Mouse (Mus musculus) CH12.LX (cell line): ENCODE results near the gene Cmc2. TPM values are rescaled to one million over a fixed set of nuclear protein-coding genes. Genes with fewer than 3 reads are reported as not detected.

Experiments used
- DNase-seq: peaks from one replicate; pipeline ENCODE4 v3.0.0-alpha.2; 2013; ENCODE audit errors: extremely low read depth
- H3K27ac ChIP-seq: 2 replicates; pipeline ENCODE4 v1.5.1; 2012; ENCODE audit warnings: low read depth, mild to moderate bottlenecking, control low read depth, moderate library complexity; ENCODE audit not compliant: insufficient read depth
- H3K27me3 ChIP-seq: replicated peaks from 2 replicates; pipeline ENCODE3; 2012; ENCODE audit warnings: inconsistent platforms
- H3K36me3 ChIP-seq, 2 experiments: replicated peaks in 1 of 2; 2 replicates each; pipeline versions ENCODE3 to v1.6.1; 2012; ENCODE audit warnings: inconsistent platforms in 1 of 2, low read length in 1 of 2, mild to moderate bottlenecking in 1 of 2, mixed read lengths in 1 of 2, moderate library complexity in 1 of 2; ENCODE audit not compliant: control insufficient read depth in 1 of 2, insufficient read depth in 1 of 2
- H3K4me1 ChIP-seq, 2 experiments: 2 replicates each; pipeline ENCODE4 v1.6.1; 2012; ENCODE audit warnings: inconsistent platforms in 1 of 2, moderate library complexity in 1 of 2; ENCODE audit not compliant: insufficient read depth in 2 of 2, control insufficient read depth in 1 of 2
- H3K4me2 ChIP-seq: 2 replicates; pipeline ENCODE4 v1.6.1; 2012; ENCODE audit warnings: low read depth, mild to moderate bottlenecking, control low read depth; ENCODE audit not compliant: poor library complexity, insufficient read depth, severe bottlenecking
- H3K4me3 ChIP-seq, 3 experiments: fragments of 150-350 bp in 1 of 3; sonication (generic) in 1 of 3; replicated peaks in 1 of 3; 2 replicates each; pipeline versions ENCODE3 to v1.5.1; 2011 to 2012; ENCODE audit warnings: low read depth in 2 of 3, low read length in 2 of 3, mild to moderate bottlenecking in 2 of 3, moderate library complexity in 2 of 3, control low read depth in 1 of 3, improper control_type of control experiment in 1 of 3, inconsistent platforms in 1 of 3, mixed read lengths in 1 of 3; ENCODE audit not compliant: poor library complexity in 1 of 3
- H3K79me2 ChIP-seq: replicated peaks from 2 replicates; pipeline ENCODE4 v1.6.1; 2012; ENCODE audit warnings: mild to moderate bottlenecking, moderate library complexity; ENCODE audit not compliant: control insufficient read depth, poor library complexity, insufficient read depth, severe bottlenecking; ENCODE audit errors: extremely low read depth
- H3K9ac ChIP-seq: 2 replicates; pipeline ENCODE4 v1.6.1; 2012; ENCODE audit warnings: low read depth, mild to moderate bottlenecking, control low read depth, moderate library complexity; ENCODE audit not compliant: insufficient read depth
- H3K9me3 ChIP-seq: replicated peaks from 2 replicates; pipeline ENCODE3; 2012; ENCODE audit warnings: low read length, inconsistent platforms, mixed read lengths
- BHLHE40 ChIP-seq: IDR thresholded peaks from 2 replicates; pipeline ENCODE4 v1.6.1; 2011; ENCODE audit warnings: mild to moderate bottlenecking, low read depth, low read length, improper control_type of control experiment
- CHD1 ChIP-seq: IDR thresholded peaks from 2 replicates; pipeline ENCODE4 v1.6.1; 2012; ENCODE audit warnings: low read depth, low read length, improper control_type of control experiment, inconsistent platforms
- CHD2 ChIP-seq: IDR thresholded peaks from 2 replicates; pipeline ENCODE4 v1.6.1; 2011; ENCODE audit warnings: low read length, improper control_type of control experiment
- CTCF ChIP-seq, 2 experiments: IDR thresholded peaks in 1 of 2; conservative IDR thresholded peaks in 1 of 2; 2 replicates each; pipeline ENCODE4 v1.5.1; 2011 to 2012; ENCODE audit warnings: low read depth in 2 of 2, low read length in 2 of 2, improper control_type of control experiment in 1 of 2, inconsistent platforms in 1 of 2, mild to moderate bottlenecking in 1 of 2, moderate library complexity in 1 of 2
- E2F4 ChIP-seq: IDR thresholded peaks from 2 replicates; pipeline ENCODE4 v1.6.1; 2011; ENCODE audit warnings: low read depth, low read length, improper control_type of control experiment; ENCODE audit not compliant: insufficient replicate concordance
- ELF1 ChIP-seq: IDR thresholded peaks from 2 replicates; pipeline ENCODE4 v1.6.1; 2014; ENCODE audit warnings: low read depth, mild to moderate bottlenecking, inconsistent platforms, low read length, improper control_type of control experiment
- EP300 ChIP-seq: IDR thresholded peaks from 2 replicates; pipeline ENCODE4 v1.6.1; 2011; ENCODE audit warnings: low read length, improper control_type of control experiment
- ETS1 ChIP-seq: conservative IDR thresholded peaks from 2 replicates; pipeline ENCODE4 v1.6.1; 2012; ENCODE audit warnings: low read depth, mild to moderate bottlenecking, inconsistent platforms, low read length, improper control_type of control experiment, moderate library complexity
- HCFC1 ChIP-seq: IDR thresholded peaks from 2 replicates; pipeline ENCODE4 v1.6.1; 2012; ENCODE audit warnings: low read depth, mild to moderate bottlenecking, inconsistent platforms, low read length, improper control_type of control experiment
- IRF4 ChIP-seq: IDR thresholded peaks from 2 replicates; pipeline ENCODE4 v1.6.1; 2014; ENCODE audit warnings: low read depth, mild to moderate bottlenecking, inconsistent platforms, low read length, improper control_type of control experiment
- JUN ChIP-seq: IDR thresholded peaks from 2 replicates; pipeline ENCODE4 v1.6.1; 2011; ENCODE audit warnings: low read depth, mild to moderate bottlenecking, low read length, improper control_type of control experiment, moderate library complexity; ENCODE audit not compliant: insufficient read depth
- JUND ChIP-seq: conservative IDR thresholded peaks from 2 replicates; pipeline ENCODE4 v1.6.1; 2011; ENCODE audit warnings: low read depth, low read length, improper control_type of control experiment
- KAT2A ChIP-seq: IDR thresholded peaks from 2 replicates; pipeline ENCODE4 v1.6.1; 2012; ENCODE audit warnings: low read length, improper control_type of control experiment, inconsistent platforms; ENCODE audit not compliant: insufficient replicate concordance
- MAFK ChIP-seq: IDR thresholded peaks from 2 replicates; pipeline ENCODE4 v1.6.1; 2011; ENCODE audit warnings: low read length, improper control_type of control experiment; ENCODE audit not compliant: insufficient replicate concordance
- MAX ChIP-seq: IDR thresholded peaks from 2 replicates; pipeline ENCODE4 v1.6.1; 2011; ENCODE audit warnings: low read length, improper control_type of control experiment
- MAZ ChIP-seq: IDR thresholded peaks from 2 replicates; pipeline ENCODE4 v1.6.1; 2012; ENCODE audit warnings: low read depth, mild to moderate bottlenecking, inconsistent platforms, low read length, improper control_type of control experiment, moderate library complexity
- MYC ChIP-seq: IDR thresholded peaks from 2 replicates; pipeline ENCODE4 v1.6.1; 2011; ENCODE audit warnings: low read depth, mild to moderate bottlenecking, improper control_type of control experiment, low read length
- NELFE ChIP-seq: IDR thresholded peaks from 2 replicates; pipeline ENCODE4 v1.6.1; 2011; ENCODE audit warnings: low read depth, low read length, improper control_type of control experiment
- NRF1 ChIP-seq: IDR thresholded peaks from 2 replicates; pipeline ENCODE4 v1.6.1; 2014; ENCODE audit warnings: low read depth, mild to moderate bottlenecking, inconsistent platforms, low read length, improper control_type of control experiment, moderate library complexity
- PAX5 ChIP-seq: IDR thresholded peaks from 2 replicates; pipeline ENCODE4 v1.6.1; 2012; ENCODE audit warnings: low read length, inconsistent platforms, mixed read lengths
- POLR2A ChIP-seq: IDR thresholded peaks from 2 replicates; pipeline ENCODE4 v1.6.1; 2011; ENCODE audit warnings: low read depth, mild to moderate bottlenecking, improper control_type of control experiment, low read length
- POLR2AphosphoS2 ChIP-seq: IDR thresholded peaks from 2 replicates; pipeline ENCODE4 v1.6.1; 2011; ENCODE audit warnings: low read depth, low read length, improper control_type of control experiment
- RAD21 ChIP-seq: IDR thresholded peaks from 2 replicates; pipeline ENCODE4 v1.6.1; 2011; ENCODE audit warnings: low read depth, mild to moderate bottlenecking, low read length, improper control_type of control experiment, moderate library complexity
- RCOR1 ChIP-seq: conservative IDR thresholded peaks from 2 replicates; pipeline ENCODE4 v1.6.1; 2012; ENCODE audit warnings: low read depth, mild to moderate bottlenecking, inconsistent platforms, low read length, improper control_type of control experiment
- SIN3A ChIP-seq: IDR thresholded peaks from 2 replicates; pipeline ENCODE4 v1.6.1; 2012; ENCODE audit warnings: low read length, improper control_type of control experiment, inconsistent platforms
- SMC3 ChIP-seq: IDR thresholded peaks from 2 replicates; pipeline ENCODE4 v1.6.1; 2011; ENCODE audit warnings: low read depth, low read length, improper control_type of control experiment
- TBP ChIP-seq: conservative IDR thresholded peaks from 2 replicates; pipeline ENCODE4 v1.6.1; 2011; ENCODE audit warnings: low read depth, low read length, improper control_type of control experiment
- TCF12 ChIP-seq: IDR thresholded peaks from 2 replicates; pipeline ENCODE4 v1.6.1; 2014; ENCODE audit warnings: low read depth, mild to moderate bottlenecking, inconsistent platforms, low read length, improper control_type of control experiment
- UBTF ChIP-seq: IDR thresholded peaks from 2 replicates; pipeline ENCODE4 v1.6.1; 2012; ENCODE audit warnings: low read depth, mild to moderate bottlenecking, inconsistent platforms, low read length, improper control_type of control experiment, moderate library complexity
- USF1 ChIP-seq: IDR thresholded peaks from 2 replicates; pipeline ENCODE4 v1.6.1; 2014; ENCODE audit warnings: low read depth, mild to moderate bottlenecking, inconsistent platforms, low read length, improper control_type of control experiment
- USF2 ChIP-seq: conservative IDR thresholded peaks from 2 replicates; pipeline ENCODE4 v1.6.1; 2011; ENCODE audit warnings: low read depth, low read length, improper control_type of control experiment
- ZC3H11A ChIP-seq: IDR thresholded peaks from 2 replicates; pipeline ENCODE4 v1.6.1; 2012; ENCODE audit warnings: low read depth, mild to moderate bottlenecking, inconsistent platforms, low read length, improper control_type of control experiment
- ZKSCAN1 ChIP-seq: IDR thresholded peaks from 2 replicates; pipeline ENCODE4 v1.6.1; 2012; ENCODE audit warnings: low read depth, inconsistent platforms, low read length, improper control_type of control experiment, borderline replicate concordance
- ZMIZ1 ChIP-seq: IDR thresholded peaks from 2 replicates; pipeline ENCODE4 v1.6.1; 2012; ENCODE audit warnings: low read depth, mild to moderate bottlenecking, inconsistent platforms, low read length, improper control_type of control experiment
- dilution Hi-C: fragments of 300-500 bp; cut with MboI; formaldehyde crosslinking; loops from 2 replicates; pipeline ENCODE4 v1.14.3; 2020; ENCODE audit warnings: low sequenced_read_pairs; ENCODE audit not compliant: extremely low pct_unique_long_range_greater_than_20kb, extremely low pct_ligation_motif_present
- in situ Hi-C: fragments of 300-500 bp; cut with MboI; formaldehyde crosslinking; loops from 3 replicates; pipeline ENCODE4 v1.14.3; 2019; ENCODE audit warnings: low sequenced_read_pairs, low pct_ligation_motif_present, low pct_unique_long_range_greater_than_20kb, mixed read lengths
- polyA plus RNA-seq: library from polyadenylated mRNA; unstranded; fragments of >175 nt; gene quantifications from 2 replicates; pipeline ENCODE4 v1.2.1, GENCODE M21; 2012; ENCODE audit warnings: low read depth; ENCODE audit not compliant: insufficient read length
- total RNA-seq, 2 experiments: library from RNA; depleted of rRNA; stranded (reverse); fragments of 300-350 nt in 1 of 2; fragments of >200 nt in 1 of 2; gene quantifications; 2 replicates each; pipeline ENCODE4 v1.2.3; 2012 to 2014

Cmc2 gene
- total and polyA plus RNA-seq, 3 experiments = 29.1 to 55.1 (median 39.4) TPM

- peak overlapping the region; percentile 92 for H3K27ac ChIP-seq
- H3K4me1 ChIP-seq = peaks cover 11 to 36% of the 10 kb centered on the region in 2 experiments
- peak overlapping the region; percentile 98 for H3K4me2 ChIP-seq
- no peaks in the 10 kb centered on the region for H3K27me3 ChIP-seq
- peaks cover 10 to 37% of the 10 kb centered on the region in 2 experiments for H3K36me3 ChIP-seq
- TF ChIP-seq TCF12 (no peak; the same call in 1 of the 2 replicates), NRF1 (no peak), HCFC1 (no peak), EP300 (no peak; the same call in 1 of the 2 replicates), IRF4 (no peak), NELFE (no peak), USF1 (no peak), SMC3 (no peak), PAX5 (no peak), MAX (no peak), CHD1 (no peak), ZMIZ1 (no peak), BHLHE40 (peak; percentile 30; the same call in 1 of the 2 replicates), E2F4 (no peak), MAFK (0 out of 2 replicates have a peak, but pooled peaks have one; percentile 27), CHD2 (peak; percentile 35; the same call in 1 of the 2 replicates), SIN3A (peak; percentile 75; the same call in 1 of the 2 replicates), RAD21 (no peak), ZC3H11A (no peak), ZKSCAN1 (no peak), MYC (no peak), MAZ (0 out of 2 replicates have a peak, but pooled peaks have one; percentile 42), ETS1 (no peak), RCOR1 (no peak), ELF1 (no peak), JUN (no peak; the same call in 1 of the 2 replicates), TBP (no peak), JUND (no peak), KAT2A (no peak), USF2 (no peak), UBTF (0 out of 2 replicates have a peak, but pooled peaks have one; percentile 29), CTCF (conservative IDR thresholded peaks at IDR 0.05 in 1 of 2, IDR thresholded peaks at IDR 0.05 in 1 of 2; ENCODE audit: low read depth in 2 of 2, low read length in 2 of 2) (no peak), POLR2A (no peak), POLR2AphosphoS2 (no peak)
- peak; percentile 58 for DNase-seq
- H3K4me3 ChIP-seq = peak overlapping the region; percentile 69 to 98 (median 98)
- H3K79me2 ChIP-seq = peaks cover 40% of the 10 kb centered on the region
- H3K9me3 ChIP-seq = no peaks in the 10 kb centered on the region
- in situ Hi-C loops (no loop called here), dilution Hi-C loops (no loop called here)
- peak overlapping the region; percentile 79 for H3K9ac ChIP-seq
These were observed 22.5 kb upstream of the Cmc2 start for GRCm38 (mm10) chr8:116943555-116944384.
